Mouse (Mus musculus): ENCODE data around the gene Dnah11.

GRCm38 (mm10) chr12:118177756-118178155, 21.1 kb downstream of the Dnah11 start:
- no peak for TF ChIP-seq POLR2AphosphoS2 (IDR thresholded peaks at IDR 0.05; ENCODE audit: insufficient read length, low read depth)
- TF ChIP-seq POLR2A (IDR thresholded peaks at IDR 0.05; ENCODE audit: insufficient read length, low read depth): no peak
- no peak for TF ChIP-seq MYOG (IDR thresholded peaks at IDR 0.05; ENCODE audit: control insufficient read depth in 1 of 3, insufficient read depth in 1 of 3, insufficient read length in 2 of 3, low read depth in 2 of 3)
- no peak for TF ChIP-seq CEBPB (IDR thresholded peaks at IDR 0.05; ENCODE audit: insufficient read depth, poor library complexity, severe bottlenecking)
- TF ChIP-seq MAX (IDR thresholded peaks at IDR 0.05; ENCODE audit: low read depth): no peak
- no peak for TF ChIP-seq TCF12 (IDR thresholded peaks at IDR 0.05; ENCODE audit: insufficient read depth, poor library complexity, severe bottlenecking)
- TF ChIP-seq TCF3 (IDR thresholded peaks at IDR 0.05; ENCODE audit: insufficient read length, low read depth): no peak
- no peak for TF ChIP-seq MYOD1 (IDR thresholded peaks at IDR 0.05; ENCODE audit: control insufficient read depth in 1 of 3, insufficient read length in 2 of 3, low read depth in 2 of 3)
- no peak for TF ChIP-seq REST (IDR thresholded peaks at IDR 0.05; ENCODE audit: insufficient read depth, insufficient read length)
- no peak for TF ChIP-seq SRF (IDR thresholded peaks at IDR 0.05; ENCODE audit: control insufficient read depth, insufficient read length, low read depth)

Data from myocyte (in vitro differentiated cells).